Mouse (Mus musculus): Measurements from ENCODE around the gene Bcl7a. TPM values are rescaled to one million over a fixed set of nuclear protein-coding genes. Genes with fewer than 3 reads are reported as not detected.

The Bcl7a gene
- total and polyA plus RNA-seq, 2 experiments from 2014 or later = 25.6 to 42.6 TPM

GRCm38 (mm10) chr5:123326751-123327148, 16.9 kb upstream of the Bcl7a start:
- Histone ChIP-seq H3K4me3 (ENCODE audit: low read length) (no peak overlapping the region), H3K9me3 (ENCODE audit: low read length) (no peaks in the 10 kb centered on the region), H3K4me2 (ENCODE audit: low read depth, low read length) (no peak overlapping the region), H3K36me3 (ENCODE audit: insufficient read depth, low read length) (no peaks in the 10 kb centered on the region), H3K4me1 (ENCODE audit: insufficient read depth, low read length) (peaks cover 4% of the 10 kb centered on the region; the same call in 1 of the 2 replicates), H3K27me3 (ENCODE audit: insufficient read depth, low read length) (no peaks in the 10 kb centered on the region), H3K9ac (replicated peaks; ENCODE audit: low read length) (no peak overlapping the region), H3K27ac (no peak overlapping the region)
- WGBS = 55% methylated on average over 9 of the region's 9 CpGs
- DNase-seq (ENCODE audit: low spot score) (no peak), ATAC-seq (no peak)
- no peak for TF ChIP-seq CTCF (IDR thresholded peaks at IDR 0.05; ENCODE audit: low read depth)

DNA sequence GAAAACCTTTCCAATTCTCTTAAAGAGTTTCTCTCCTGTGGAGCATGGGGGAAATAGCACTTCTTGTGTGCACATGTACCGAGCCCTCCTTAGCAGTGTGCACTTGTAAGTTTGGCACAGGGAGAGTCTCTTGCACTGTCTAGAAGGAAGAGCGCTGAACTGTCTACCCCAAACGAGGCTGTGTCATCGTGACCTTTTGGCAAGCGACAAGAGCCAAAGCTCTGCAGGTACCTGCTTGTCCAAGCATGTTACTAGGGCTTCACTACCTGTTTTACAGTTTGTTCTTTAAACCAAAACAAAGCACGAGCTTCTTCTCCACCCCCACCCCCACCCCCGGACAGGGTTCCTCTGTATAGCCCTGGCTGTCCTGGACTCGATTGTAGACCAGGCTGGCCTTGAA, 15.9 kb upstream of the Bcl7a start:
- H3K27ac ChIP-seq = no peak overlapping the region
- no peak overlapping the region for H3K4me3 ChIP-seq (ENCODE audit: low read length)
- H3K27me3 ChIP-seq (ENCODE audit: insufficient read depth, low read length) = no peaks in the 10 kb centered on the region
- TF ChIP-seq CTCF (IDR thresholded peaks at IDR 0.05; ENCODE audit: low read depth) = no peak
- DNase-seq (ENCODE audit: low spot score) (no peak), ATAC-seq (no peak)
- peaks cover 4% of the 10 kb centered on the region; the same call in 1 of the 2 replicates for H3K4me1 ChIP-seq (ENCODE audit: insufficient read depth, low read length)
- no peak overlapping the region for H3K4me2 ChIP-seq (ENCODE audit: low read depth, low read length)
- WGBS = 88% methylated on average over 8 of the region's 8 CpGs
- H3K36me3 ChIP-seq (ENCODE audit: insufficient read depth, low read length) = no peaks in the 10 kb centered on the region
- no peak overlapping the region for H3K9ac ChIP-seq (replicated peaks; ENCODE audit: low read length)
- no peaks in the 10 kb centered on the region for H3K9me3 ChIP-seq (ENCODE audit: low read length)

DNA sequence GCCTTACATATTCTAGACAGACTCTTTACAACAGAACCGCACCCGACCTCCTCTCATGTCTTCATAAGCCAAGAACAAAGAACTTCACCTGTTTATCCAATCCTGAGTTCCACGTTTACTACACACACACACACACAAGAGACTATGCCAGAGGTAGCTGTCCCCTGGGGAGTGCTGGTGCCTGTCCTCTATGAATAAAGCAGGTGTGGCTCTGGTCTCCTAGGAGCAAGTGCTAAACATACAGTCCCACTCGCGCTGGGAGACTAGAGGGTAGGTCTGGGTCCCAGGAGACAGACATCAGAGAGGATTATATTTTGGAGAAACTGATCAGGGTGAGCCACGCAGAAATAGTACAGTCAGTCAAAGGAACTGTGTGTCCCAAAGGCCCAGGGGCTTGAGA, 10.1 kb upstream of the Bcl7a start:
- Histone ChIP-seq H3K4me2 (ENCODE audit: low read depth, low read length) (no peak overlapping the region), H3K27me3 (ENCODE audit: insufficient read depth, low read length) (no peaks in the 10 kb centered on the region), H3K9me3 (ENCODE audit: low read length) (no peaks in the 10 kb centered on the region), H3K4me3 (ENCODE audit: low read length) (no peak overlapping the region), H3K36me3 (ENCODE audit: insufficient read depth, low read length) (no peaks in the 10 kb centered on the region), H3K9ac (replicated peaks; ENCODE audit: low read length) (no peak overlapping the region), H3K4me1 (ENCODE audit: insufficient read depth, low read length) (no peaks in the 10 kb centered on the region), H3K27ac (no peak overlapping the region)
- WGBS = 79% methylated on average over 6 of the region's 6 CpGs
- no peak for TF ChIP-seq CTCF (IDR thresholded peaks at IDR 0.05; ENCODE audit: low read depth)
- ATAC-seq (no peak), DNase-seq (ENCODE audit: low spot score) (no peak)

GRCm38 (mm10) chr5:123336205-123336961, 7.3 kb upstream of the Bcl7a start:
- no peak overlapping the region for H3K9ac ChIP-seq (replicated peaks; ENCODE audit: low read length)
- no peaks in the 10 kb centered on the region for H3K4me1 ChIP-seq (ENCODE audit: insufficient read depth, low read length)
- WGBS = 46% methylated on average over 4 of the region's 4 CpGs

GRCm38 (mm10) chr5:123338463-123338862, 5.2 kb upstream of the Bcl7a start:
- Histone ChIP-seq H3K36me3 (ENCODE audit: insufficient read depth, low read length) (no peaks in the 10 kb centered on the region), H3K4me3 (ENCODE audit: low read length) (no peak overlapping the region), H3K27me3 (ENCODE audit: insufficient read depth, low read length) (no peaks in the 10 kb centered on the region), H3K9me3 (ENCODE audit: low read length) (no peaks in the 10 kb centered on the region), H3K9ac (replicated peaks; ENCODE audit: low read length) (no peak overlapping the region), H3K4me2 (ENCODE audit: low read depth, low read length) (no peak overlapping the region), H3K4me1 (ENCODE audit: insufficient read depth, low read length) (no peaks in the 10 kb centered on the region), H3K27ac (no peak overlapping the region)
- ATAC-seq = no peak
- WGBS = 64% methylated on average over 3 of the region's 3 CpGs
- TF ChIP-seq CTCF (IDR thresholded peaks at IDR 0.05; ENCODE audit: low read depth) = no peak
- no peak for DNase-seq (ENCODE audit: low spot score)

More at GRCm38 (mm10) chr5:123336205-123336961, 7.3 kb upstream of the Bcl7a start:
- ATAC-seq (no peak), DNase-seq (ENCODE audit: low spot score) (no peak)
- H3K36me3 ChIP-seq (ENCODE audit: insufficient read depth, low read length) = no peaks in the 10 kb centered on the region
- no peak overlapping the region for H3K27ac ChIP-seq
- H3K27me3 ChIP-seq (ENCODE audit: insufficient read depth, low read length) = no peaks in the 10 kb centered on the region
- H3K4me2 ChIP-seq (ENCODE audit: low read depth, low read length) = no peak overlapping the region
- H3K9me3 ChIP-seq (ENCODE audit: low read length) = no peaks in the 10 kb centered on the region
- H3K4me3 ChIP-seq (ENCODE audit: low read length) = no peak overlapping the region
- TF ChIP-seq CTCF (IDR thresholded peaks at IDR 0.05; ENCODE audit: low read depth) = no peak

DNA sequence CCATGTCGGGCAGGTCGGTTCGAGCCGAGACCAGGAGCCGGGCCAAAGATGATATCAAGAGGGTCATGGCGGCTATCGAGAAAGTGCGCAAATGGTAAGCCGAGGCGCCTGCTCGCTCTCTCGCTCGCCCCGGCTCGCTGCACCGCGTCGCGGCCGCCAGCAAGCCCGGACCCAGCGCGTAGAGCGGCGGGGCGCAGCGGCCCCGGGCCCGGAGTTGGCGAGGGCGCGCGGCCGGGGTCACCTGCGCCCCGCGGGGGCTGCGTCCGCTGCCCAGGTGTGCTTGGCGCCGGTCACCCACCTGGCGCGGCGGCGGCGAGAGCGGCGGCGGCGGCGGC, 961 bp downstream of the Bcl7a start:
- Histone ChIP-seq H3K36me3 (ENCODE audit: insufficient read depth, low read length) (no peaks in the 10 kb centered on the region), H3K9me3 (ENCODE audit: low read length) (no peaks in the 10 kb centered on the region), H3K9ac (replicated peaks; ENCODE audit: low read length) (peak overlapping the region; percentile 96), H3K4me3 (ENCODE audit: low read length) (peak overlapping the region; percentile 95), H3K4me2 (ENCODE audit: low read depth, low read length) (peak overlapping the region; percentile 91), H3K4me1 (ENCODE audit: insufficient read depth, low read length) (peaks cover 13% of the 10 kb centered on the region), H3K27ac (peak overlapping the region; percentile 98), H3K27me3 (ENCODE audit: insufficient read depth, low read length) (no peaks in the 10 kb centered on the region)
- no peak for TF ChIP-seq CTCF (IDR thresholded peaks at IDR 0.05; ENCODE audit: low read depth)
- WGBS = under 1% methylated on average over 36 of the region's 51 CpGs
- DNase-seq (ENCODE audit: low spot score) = no peak
- ATAC-seq = no peak; the same call in 1 of the 2 replicates
